Mouse (Mus musculus): ENCODE data around the gene 1700086D15Rik. TPM values are rescaled to one million over a fixed set of nuclear protein-coding genes. Genes with fewer than 3 reads are reported as not detected.

Gene 1700086D15Rik
- polyA plus RNA-seq, 1 experiment from 2014 or later: not detected

GRCm38 (mm10) chr11:65110058-65110457 is 49.6 kb downstream of the 1700086D15Rik start:
- no peak overlapping the region for H3K9ac ChIP-seq (replicated peaks; ENCODE audit: low read length)
- H3K36me3 ChIP-seq (replicated peaks; ENCODE audit: control insufficient read depth, insufficient read depth, low read depth, low read length): no peaks in the 10 kb centered on the region
- no peak overlapping the region for H3K4me3 ChIP-seq (ENCODE audit: low read depth, low read length)
- H3K9me3 ChIP-seq (replicated peaks; ENCODE audit: control insufficient read depth, low read length): no peaks in the 10 kb centered on the region
- DNase-seq (ENCODE audit: low spot score) (no peak), ATAC-seq (replicated peaks; ENCODE audit: insufficient number of reproducible peaks, low FRiP score, low TSS enrichment, low read depth) (no peak)
- H3K4me1 ChIP-seq (ENCODE audit: control insufficient read depth, insufficient read depth, low read length): no peaks in the 10 kb centered on the region
- no peak overlapping the region for H3K4me2 ChIP-seq (ENCODE audit: low read depth, low read length)
- H3K27me3 ChIP-seq (ENCODE audit: control insufficient read depth, insufficient read depth, low read length): no peaks in the 10 kb centered on the region
- 67% methylated on average over 10 of the region's 10 CpGs for whole genome bisulfite sequencing
- H3K27ac ChIP-seq (replicated peaks; ENCODE audit: low read depth, low read length): no peak overlapping the region

- H3K4me3 ChIP-seq (ENCODE audit: low read depth, low read length): no peak overlapping the region
- no peak overlapping the region for H3K9ac ChIP-seq (replicated peaks; ENCODE audit: low read length)
- ATAC-seq (replicated peaks; ENCODE audit: insufficient number of reproducible peaks, low FRiP score, low TSS enrichment, low read depth) (no peak), DNase-seq (ENCODE audit: low spot score) (no peak)
- 81% methylated on average over 5 of the region's 5 CpGs for WGBS
- no peaks in the 10 kb centered on the region for H3K4me1 ChIP-seq (ENCODE audit: control insufficient read depth, insufficient read depth, low read length)
- H3K36me3 ChIP-seq (replicated peaks; ENCODE audit: control insufficient read depth, insufficient read depth, low read depth, low read length): no peaks in the 10 kb centered on the region
- H3K27me3 ChIP-seq (ENCODE audit: control insufficient read depth, insufficient read depth, low read length): no peaks in the 10 kb centered on the region
- no peak overlapping the region for H3K27ac ChIP-seq (replicated peaks; ENCODE audit: low read depth, low read length)
- H3K9me3 ChIP-seq (replicated peaks; ENCODE audit: control insufficient read depth, low read length): no peaks in the 10 kb centered on the region
- H3K4me2 ChIP-seq (ENCODE audit: low read depth, low read length): no peak overlapping the region
Measured at GRCm38 (mm10) chr11:65107734-65108171, 51.9 kb downstream of the 1700086D15Rik start.

DNA sequence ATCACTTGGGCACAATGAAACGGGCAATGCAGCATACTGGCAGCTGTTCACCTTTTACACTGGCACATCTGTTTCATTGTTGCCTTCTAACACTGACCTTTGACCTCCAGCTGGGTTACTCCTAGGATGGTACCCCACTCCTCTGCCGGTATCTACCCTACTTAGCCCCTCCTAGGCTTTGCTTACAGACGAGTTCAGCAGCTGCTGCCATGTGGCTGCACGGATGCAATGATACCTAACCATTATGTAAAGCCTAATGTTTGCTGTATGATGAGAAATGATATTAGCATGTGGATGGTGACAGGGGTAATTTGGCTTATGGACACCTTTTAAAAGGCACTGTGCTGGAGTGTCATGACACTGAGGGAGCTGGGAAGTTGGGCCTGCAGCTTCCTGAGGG is 52.5 kb downstream of the 1700086D15Rik start:
- Histone ChIP-seq H3K4me2 (ENCODE audit: low read depth, low read length) (no peak overlapping the region), H3K27ac (replicated peaks; ENCODE audit: low read depth, low read length) (no peak overlapping the region), H3K36me3 (replicated peaks; ENCODE audit: control insufficient read depth, insufficient read depth, low read depth, low read length) (no peaks in the 10 kb centered on the region), H3K9me3 (replicated peaks; ENCODE audit: control insufficient read depth, low read length) (no peaks in the 10 kb centered on the region), H3K4me1 (ENCODE audit: control insufficient read depth, insufficient read depth, low read length) (no peaks in the 10 kb centered on the region), H3K4me3 (ENCODE audit: low read depth, low read length) (no peak overlapping the region), H3K9ac (replicated peaks; ENCODE audit: low read length) (no peak overlapping the region), H3K27me3 (ENCODE audit: control insufficient read depth, insufficient read depth, low read length) (no peaks in the 10 kb centered on the region)
- 65% methylated on average over 4 of the region's 4 CpGs for WGBS
- DNase-seq (ENCODE audit: low spot score) (no peak), ATAC-seq (replicated peaks; ENCODE audit: insufficient number of reproducible peaks, low FRiP score, low TSS enrichment, low read depth) (no peak)

GRCm38 (mm10) chr11:65104076-65104475 is 55.6 kb downstream of the 1700086D15Rik start:
- Histone ChIP-seq H3K9ac (replicated peaks; ENCODE audit: low read length) (no peak overlapping the region), H3K36me3 (replicated peaks; ENCODE audit: control insufficient read depth, insufficient read depth, low read depth, low read length) (no peaks in the 10 kb centered on the region), H3K4me2 (ENCODE audit: low read depth, low read length) (no peak overlapping the region), H3K27ac (replicated peaks; ENCODE audit: low read depth, low read length) (no peak overlapping the region), H3K9me3 (replicated peaks; ENCODE audit: control insufficient read depth, low read length) (no peaks in the 10 kb centered on the region), H3K4me1 (ENCODE audit: control insufficient read depth, insufficient read depth, low read length) (no peaks in the 10 kb centered on the region), H3K27me3 (ENCODE audit: control insufficient read depth, insufficient read depth, low read length) (no peaks in the 10 kb centered on the region), H3K4me3 (ENCODE audit: low read depth, low read length) (no peak overlapping the region)
- 88% methylated on average over 3 of the region's 3 CpGs for WGBS
- DNase-seq (ENCODE audit: low spot score) (no peak), ATAC-seq (replicated peaks; ENCODE audit: insufficient number of reproducible peaks, low FRiP score, low TSS enrichment, low read depth) (no peak)

Other genes starting within 250 kb of the 1700086D15Rik start
- 33.4 and 33.9 TPM in 2 replicates for gene Elac2, start 180.9 kb downstream of the 1700086D15Rik start, polyA plus RNA-seq (2014; fragmentation: Nextera tagmentation; extraction: Ambion mirVana)
- gene Arhgap44, start 3.1 kb upstream of the 1700086D15Rik start, polyA plus RNA-seq (2014; fragmentation: Nextera tagmentation; extraction: Ambion mirVana): 3.3 and 4.2 TPM in 2 replicates
- gene Myocd, start 110.1 kb upstream of the 1700086D15Rik start, polyA plus RNA-seq (2014; fragmentation: Nextera tagmentation; extraction: Ambion mirVana): 2.1 and 2.8 TPM in 2 replicates